Comparison of ENCODE assay signal across 16 mouse cellular contexts in genomic region chr7:130166190-130166589, GRCm38 (mm10).
DNase-seq lines count a peak whose midpoint lies in the region; ATAC-seq and TF ChIP-seq lines count a peak whose summit lies in the region.
"Had no signal": no experiment of that assay in that cellular context is flagged by ENCODE, and none has a peak within 500 bp of the region (broad histone marks: within the 10 kb centered on the region; RNA-seq: fewer than 3 reads in every experiment).

No protein-coding gene starts in this region.

- no peak for ATAC-seq in hindbrain, postnatal 0 days
- no peak for ATAC-seq in hindbrain, embryonic 13.5 days (ENCODE audit: low FRiP score)
- no peak for ATAC-seq in lung, embryonic 15.5 days (ENCODE audit: borderline replicate concordance, extremely low read depth, low FRiP score, low TSS enrichment)
- ATAC-seq in embryonic facial prominence, embryonic 13.5 days (ENCODE audit: insufficient number of reproducible peaks, insufficient read depth, low FRiP score, low TSS enrichment, low read depth) = no peak
- ATAC-seq in limb, embryonic 15.5 days (ENCODE audit: insufficient number of reproducible peaks, low FRiP score, low TSS enrichment, low read depth) = no peak
- ATAC-seq: intestine, postnatal 0 days had no signal

- no peak overlapping the region for H3K4me2 ChIP-seq in hindbrain, postnatal 0 days (ENCODE audit: low read depth, low read length)
- no peak overlapping the region for H3K4me2 ChIP-seq in hindbrain, embryonic 13.5 days
- no peak overlapping the region for H3K4me2 ChIP-seq in lung, embryonic 15.5 days
- no peak overlapping the region for H3K4me2 ChIP-seq in embryonic facial prominence, embryonic 13.5 days
- H3K4me2 ChIP-seq in limb, embryonic 15.5 days = no peak overlapping the region

- no peak for TF ChIP-seq CTCF in hindbrain, postnatal 0 days (IDR thresholded peaks at IDR 0.05; ENCODE audit: low read depth)

- peaks cover 6% of the 10 kb centered on the region; the same call in 1 of the 2 replicates for H3K36me3 ChIP-seq in hindbrain, postnatal 0 days (ENCODE audit: insufficient read depth, low read length)
- H3K36me3 ChIP-seq in hindbrain, embryonic 13.5 days = 0 out of 2 replicates have a peak, but pooled peaks cover 7% of the 10 kb centered on the region
- peaks cover 50% of the 10 kb centered on the region for H3K36me3 ChIP-seq in lung, embryonic 15.5 days
- H3K36me3 ChIP-seq in embryonic facial prominence, embryonic 13.5 days = peaks cover 81% of the 10 kb centered on the region
- peaks cover 43% of the 10 kb centered on the region for H3K36me3 ChIP-seq in limb, embryonic 15.5 days

- no peaks in the 10 kb centered on the region for H3K9me3 ChIP-seq in hindbrain, postnatal 0 days (ENCODE audit: low read length)
- no peaks in the 10 kb centered on the region for H3K9me3 ChIP-seq in hindbrain, embryonic 13.5 days
- H3K9me3 ChIP-seq in lung, embryonic 15.5 days = no peaks in the 10 kb centered on the region
- H3K9me3 ChIP-seq in embryonic facial prominence, embryonic 13.5 days = no peaks in the 10 kb centered on the region
- H3K9me3 ChIP-seq in limb, embryonic 15.5 days = no peaks in the 10 kb centered on the region

- no peak overlapping the region for H3K4me3 ChIP-seq in hindbrain, postnatal 0 days (ENCODE audit: low read length)
- H3K4me3 ChIP-seq in hindbrain, embryonic 13.5 days = no peak overlapping the region
- no peak overlapping the region for H3K4me3 ChIP-seq in lung, embryonic 15.5 days
- no peak overlapping the region for H3K4me3 ChIP-seq in embryonic facial prominence, embryonic 13.5 days
- H3K4me3 ChIP-seq in limb, embryonic 15.5 days = no peak overlapping the region
- H3K4me3 ChIP-seq: erythroblast, embryonic 14.5 days had no signal

- H3K27ac ChIP-seq in hindbrain, postnatal 0 days = no peak overlapping the region
- H3K27ac ChIP-seq in hindbrain, embryonic 13.5 days = no peak overlapping the region
- peak overlapping the region; percentile 65 for H3K27ac ChIP-seq in lung, embryonic 15.5 days
- peak overlapping the region; percentile 78 for H3K27ac ChIP-seq in embryonic facial prominence, embryonic 13.5 days
- H3K27ac ChIP-seq in limb, embryonic 15.5 days = peak overlapping the region; percentile 27; the same call in 1 of the 2 replicates

- no peaks in the 10 kb centered on the region for H3K4me1 ChIP-seq in hindbrain, postnatal 0 days (ENCODE audit: insufficient read depth, low read length)
- H3K4me1 ChIP-seq in hindbrain, embryonic 13.5 days (replicated peaks) = no peaks in the 10 kb centered on the region; the same call in none of the 2 replicates
- H3K4me1 ChIP-seq in lung, embryonic 15.5 days = peaks cover 70% of the 10 kb centered on the region
- H3K4me1 ChIP-seq in embryonic facial prominence, embryonic 13.5 days = peaks cover 36% of the 10 kb centered on the region
- peaks cover 28% of the 10 kb centered on the region for H3K4me1 ChIP-seq in limb, embryonic 15.5 days

- peak; percentile 27 for DNase-seq in hindbrain, postnatal 0 days (ENCODE audit: low spot score)
- no peak for DNase-seq in lung, postnatal 14 days
- no peak for DNase-seq in right cerebral cortex, postnatal 25 days
- DNase-seq: cerebellum, postnatal 25 days; gastrocnemius, postnatal 10 days; heart, postnatal 4 days; left cerebral cortex, postnatal 4 days; lung, adult 2 months; right cerebral cortex, postnatal 14 days; thymus, postnatal 14 days had no signal

- no peaks in the 10 kb centered on the region for H3K27me3 ChIP-seq in hindbrain, postnatal 0 days (ENCODE audit: insufficient read depth, low read length)
- H3K27me3 ChIP-seq in hindbrain, embryonic 13.5 days = 0 out of 2 replicates have a peak, but pooled peaks cover 4% of the 10 kb centered on the region
- no peaks in the 10 kb centered on the region for H3K27me3 ChIP-seq in lung, embryonic 15.5 days
- no peaks in the 10 kb centered on the region for H3K27me3 ChIP-seq in embryonic facial prominence, embryonic 13.5 days
- H3K27me3 ChIP-seq in limb, embryonic 15.5 days = no peaks in the 10 kb centered on the region

- H3K9ac ChIP-seq in hindbrain, postnatal 0 days (replicated peaks; ENCODE audit: low read length) = no peak overlapping the region
- H3K9ac ChIP-seq in hindbrain, embryonic 13.5 days = no peak overlapping the region
- H3K9ac ChIP-seq in lung, embryonic 15.5 days = no peak overlapping the region
- H3K9ac ChIP-seq in embryonic facial prominence, embryonic 13.5 days = no peak overlapping the region
- no peak overlapping the region for H3K9ac ChIP-seq in limb, embryonic 15.5 days

- 51% methylated on average over 4 of the region's 4 CpGs for WGBS in hindbrain, postnatal 0 days
- WGBS in hindbrain, embryonic 13.5 days = 55% methylated on average over 4 of the region's 4 CpGs
- 47% methylated on average over 4 of the region's 4 CpGs for WGBS in lung, embryonic 15.5 days
- 41% methylated on average over 4 of the region's 4 CpGs for WGBS in embryonic facial prominence, embryonic 13.5 days
- 43% methylated on average over 4 of the region's 4 CpGs for WGBS in limb, embryonic 15.5 days

Comparison
In these comparisons a context has a peak if more than half of its experiments do, and no peak if none do; other contexts are left out.
1. H3K27ac ChIP-seq: peak in lung, embryonic 15.5 days (single experiment), embryonic facial prominence, embryonic 13.5 days (single experiment) and limb, embryonic 15.5 days (single experiment); none in hindbrain, postnatal 0 days (single experiment) and hindbrain, embryonic 13.5 days (single experiment).